Mouse (Mus musculus): Measurements from ENCODE around the gene Egfr.

DNA sequence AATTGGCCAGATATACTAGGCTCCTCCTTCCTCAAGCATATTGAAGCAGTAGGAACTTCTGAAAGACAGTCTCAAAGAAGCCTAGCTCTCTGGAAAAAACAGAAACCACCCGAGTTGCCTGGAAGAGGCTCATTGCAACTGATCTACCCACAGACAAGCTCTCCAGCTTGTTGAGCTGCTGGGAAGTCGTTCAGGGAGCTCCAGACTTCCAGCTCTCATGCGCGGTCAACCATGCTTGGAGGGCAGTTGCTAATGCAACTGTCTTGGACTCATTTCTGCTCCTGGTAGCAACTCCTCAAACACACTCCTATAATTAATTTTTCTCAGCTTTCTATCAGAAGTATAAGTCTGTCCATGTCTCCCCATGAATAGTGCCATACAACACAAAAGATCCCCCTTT lies 191.0 kb downstream of the Egfr start:
- TF ChIP-seq TAL1 (IDR thresholded peaks at IDR 0.05; ENCODE audit: low read length): no peak
- no peak for TF ChIP-seq GATA1 (IDR thresholded peaks at IDR 0.05; ENCODE audit: low read length)

Measured in erythroblast, embryonic 14.5 days (primary cell).